18 mouse cellular contexts compared by ENCODE assay signal in the genomic region with DNA sequence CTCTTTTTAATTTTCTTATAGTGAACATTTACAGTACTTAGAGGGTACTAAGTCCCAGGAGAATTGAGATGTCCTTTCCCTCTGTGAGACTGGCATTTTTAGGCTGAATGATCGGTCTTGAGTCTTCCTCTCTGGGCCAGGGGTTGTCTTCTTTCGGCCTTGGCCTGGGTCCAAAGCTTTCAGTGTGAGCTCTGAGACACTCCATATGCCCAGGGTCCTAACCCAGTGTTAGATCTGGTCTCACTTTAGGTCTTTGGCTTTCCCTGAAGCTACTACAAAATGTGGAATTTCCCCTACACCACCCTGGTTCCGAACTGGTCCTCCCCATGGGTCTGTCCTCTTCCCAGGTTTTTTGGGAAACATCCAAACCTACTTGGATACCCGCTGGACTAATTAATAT.
A peak's percentile ranks its signal among the peaks of the same experiment; 100 is the strongest.
DNase-seq lines count a peak whose midpoint lies in the region; TF ChIP-seq lines count a peak whose summit lies in the region.
"Had no signal": no experiment of that assay in that cellular context is flagged by ENCODE, and none has a peak within 500 bp of the region (broad histone marks: within the 10 kb centered on the region; RNA-seq: fewer than 3 reads in every experiment).

No protein-coding gene starts in this region.

- intact Hi-C loops in left cerebral cortex, postnatal 4 days (cut with DNase I), result no loop called here

- H3K4me1 ChIP-seq in cerebellum, adult 2 months (ENCODE audit: control insufficient read depth, insufficient read depth, low read length), result no peaks in the 10 kb centered on the region
- H3K4me1 ChIP-seq: embryonic facial prominence, embryonic 10.5 days; embryonic facial prominence, embryonic 12.5 days had no signal

- no peaks in the 10 kb centered on the region for H3K27me3 ChIP-seq in cerebellum, adult 2 months (ENCODE audit: control insufficient read depth, insufficient read depth, low read length)
- H3K27me3 ChIP-seq: embryonic facial prominence, embryonic 12.5 days; forebrain, embryonic 13.5 days; forebrain, embryonic 15.5 days had no signal

- TF ChIP-seq CTCF in cerebellum, adult 2 months (IDR thresholded peaks at IDR 0.05; ENCODE audit: borderline replicate concordance, insufficient read depth, low read depth, low read length), result no peak

- peak; percentile 42 to 44 for DNase-seq in cerebellum, postnatal 14 days
- DNase-seq in cerebellum, adult 2 months, result no peak
- peak; percentile 41 for DNase-seq in left cerebral cortex, postnatal 4 days
- no peak for DNase-seq in left cerebral cortex, adult 18-20 months (ENCODE audit: low spot score in 2 of 2)
- peak; percentile 5 for DNase-seq in lung, postnatal 10 days
- DNase-seq in lung, adult 18-20 months, result no peak
- DNase-seq in kidney, postnatal 14 days, result no peak
- DNase-seq: adrenal gland, adult 8-10 months; adrenal gland, postnatal 14 days; adrenal gland, postnatal 36 days; cerebellum, adult 11-12 months; cerebellum, adult 9-10 months; cerebellum, postnatal 25 days; forebrain, postnatal 0 days had no signal

- H3K27ac ChIP-seq in cerebellum, adult 2 months (ENCODE audit: insufficient read depth, low read length), result no peak overlapping the region
- H3K27ac ChIP-seq: embryonic facial prominence, embryonic 10.5 days; embryonic facial prominence, embryonic 12.5 days; forebrain, embryonic 13.5 days; forebrain, embryonic 15.5 days had no signal

- no peak for TF ChIP-seq POLR2A in cerebellum, adult 2 months (IDR thresholded peaks at IDR 0.05; ENCODE audit: borderline replicate concordance, insufficient read depth, low read length)

- WGBS in cerebellum, adult 2 months, result 31% methylated on average over 4 of the region's 4 CpGs

- H3K4me3 ChIP-seq in cerebellum, adult 2 months (replicated peaks; ENCODE audit: insufficient read depth, low read depth, low read length), result no peak overlapping the region
- H3K4me3 ChIP-seq: embryonic facial prominence, embryonic 10.5 days; embryonic facial prominence, embryonic 12.5 days; forebrain, embryonic 13.5 days; forebrain, embryonic 15.5 days had no signal

Comparison
In these comparisons a context has a peak if more than half of its experiments do, and no peak if none do; other contexts are left out.
1. DNase-seq: peak in cerebellum, postnatal 14 days (2 of 2), left cerebral cortex, postnatal 4 days (single experiment) and lung, postnatal 10 days (single experiment); none in cerebellum, adult 2 months (0 of 2), left cerebral cortex, adult 18-20 months (0 of 2), lung, adult 18-20 months (0 of 2) and kidney, postnatal 14 days (single experiment).